Mouse (Mus musculus) cerebral cortex, adult 2 months (tissue): ENCODE results near the gene Lmtk3.

Experiments used
- WGBS: fragments of 180-500 bp; shearing (Covaris S2); methylation state at CpG from one replicate; pipeline ENCODE4 v1.1.7; 2018; 5-methylcytosine and 5-hydroxymethylcytosine counted together

Gene Lmtk3

DNA sequence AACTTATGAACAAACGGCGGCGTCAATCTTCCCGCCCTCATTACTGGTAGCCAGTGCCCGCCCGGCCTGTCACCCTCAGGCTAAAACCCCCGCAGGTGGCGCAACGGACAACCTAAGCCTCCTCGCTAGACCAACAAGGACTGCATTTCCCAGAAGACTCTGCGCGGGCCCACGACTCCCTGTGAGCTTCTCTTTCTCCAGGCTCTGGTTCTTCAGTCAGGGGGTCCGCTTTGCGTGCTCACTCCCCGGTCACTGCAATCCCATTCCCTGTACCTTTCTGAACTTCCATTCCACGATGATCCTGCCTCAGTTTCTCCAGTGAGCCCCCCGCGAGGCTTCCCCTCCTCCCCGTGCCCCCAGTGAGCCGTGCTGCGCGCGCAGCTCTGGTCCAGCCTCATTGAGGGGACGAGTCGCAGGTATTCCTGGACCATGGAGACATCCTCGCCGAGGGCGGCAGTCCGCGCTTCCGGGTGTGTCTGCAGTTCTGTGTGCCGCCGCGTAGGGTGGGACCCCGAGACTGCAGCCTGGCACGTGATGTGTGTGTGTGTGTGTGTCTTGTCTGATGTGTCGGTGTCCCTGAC, at the start of gene Lmtk3:
Gene Lmtk3 (plus strand): TSS at position 228 of the 581 bp plus-strand sequence.
- WGBS = 2% methylated on average over 38 of the region's 38 CpGs

GRCm38 (mm10) chr7:45739162-45739763, 44.3 kb upstream of the Lmtk3 start:
- WGBS = 8% methylated on average over 9 of the region's 9 CpGs

DNA sequence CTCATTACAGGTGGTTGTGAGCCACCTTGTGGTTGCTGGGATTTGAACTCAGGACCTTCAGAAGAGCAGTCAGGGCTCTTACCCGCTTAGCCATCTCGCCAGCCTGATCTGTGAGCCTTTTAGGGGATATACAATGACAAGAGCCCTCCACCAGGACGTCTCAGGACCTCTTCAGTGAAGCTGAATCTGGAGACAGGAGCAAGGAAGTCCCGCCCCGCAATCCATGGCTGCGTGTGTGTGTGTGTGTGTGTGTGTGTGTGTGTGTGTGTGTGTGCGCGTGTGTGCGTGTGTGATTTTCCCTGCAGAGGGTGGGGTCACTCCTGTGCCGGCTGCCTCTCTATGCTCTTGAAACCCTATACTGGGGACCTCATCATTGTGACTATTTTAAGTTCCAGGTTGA, 43.7 kb upstream of the Lmtk3 start:
- 70% methylated on average over 10 of the region's 10 CpGs for WGBS

- WGBS = 61% methylated on average over 12 of the region's 12 CpGs
Measured at GRCm38 (mm10) chr7:45741308-45741707, 42.2 kb upstream of the Lmtk3 start.

DNA sequence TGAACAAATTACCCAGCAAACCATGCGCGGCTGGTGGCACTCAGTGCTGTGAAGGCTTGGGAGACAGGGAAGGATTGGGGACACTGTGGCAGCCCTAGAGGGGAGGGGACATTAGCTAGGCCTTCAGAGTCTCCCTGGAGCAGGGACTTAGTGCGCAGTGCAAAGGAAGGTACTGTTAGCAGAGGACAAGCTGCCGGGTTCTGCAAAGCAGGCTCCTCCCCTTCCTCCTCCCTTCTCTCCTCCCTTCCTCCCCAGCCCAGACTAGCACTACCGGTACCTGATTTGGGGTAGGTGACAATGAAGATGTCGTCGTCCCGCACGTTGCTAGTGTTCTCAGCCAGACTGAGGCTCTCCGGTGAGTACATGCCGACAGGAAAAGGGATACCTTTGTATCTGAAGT, 41.8 kb upstream of the Lmtk3 start:
- WGBS = 40% methylated on average over 11 of the region's 11 CpGs

DNA sequence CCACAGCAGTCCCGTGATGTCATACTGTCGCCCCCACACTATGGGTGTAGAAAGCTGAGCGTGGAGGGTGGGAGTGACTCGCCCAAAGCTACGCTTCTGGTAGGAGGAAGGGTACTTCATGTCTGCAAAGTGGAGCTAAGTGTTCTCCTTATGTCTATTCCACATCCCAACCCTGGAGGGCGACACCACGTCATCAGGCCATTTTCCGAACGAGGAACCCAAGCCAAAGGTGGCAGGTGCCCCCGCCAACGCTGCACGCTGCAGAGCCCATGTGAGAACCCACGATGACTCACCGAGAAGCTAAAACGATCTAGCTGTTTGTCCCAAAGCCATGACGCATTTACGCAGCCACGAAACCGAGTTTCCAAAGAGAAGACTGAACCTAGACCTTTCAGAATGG, 41.2 kb upstream of the Lmtk3 start:
- WGBS = 18% methylated on average over 19 of the region's 19 CpGs

DNA sequence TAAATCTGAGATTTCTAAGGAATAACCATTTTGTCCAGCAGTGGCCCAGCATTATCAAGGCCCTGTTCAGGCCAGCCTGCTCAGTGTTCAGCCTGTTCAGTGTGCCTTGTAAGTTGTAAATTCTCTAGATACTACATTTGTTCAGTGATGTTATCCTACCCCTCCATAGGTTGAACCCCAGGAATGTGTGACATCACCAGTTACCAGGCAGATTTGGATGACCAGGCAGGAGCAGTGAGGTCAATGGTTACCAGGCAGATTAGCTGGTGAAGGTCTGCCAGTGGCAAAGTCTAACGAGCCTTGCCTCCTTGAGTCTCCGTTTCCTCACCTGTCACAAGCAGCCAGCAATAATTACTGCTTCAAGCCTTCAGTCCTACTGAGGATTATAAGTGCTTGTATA, 39.2 kb upstream of the Lmtk3 start:
- 62% methylated on average over 2 of the region's 2 CpGs for WGBS

GRCm38 (mm10) chr7:45746518-45746917, 37.0 kb upstream of the Lmtk3 start:
- WGBS = 66% methylated on average over 6 of the region's 6 CpGs

GRCm38 (mm10) chr7:45747450-45747849, 36.1 kb upstream of the Lmtk3 start:
- WGBS = 88% methylated on average over 5 of the region's 5 CpGs

- WGBS = 68% methylated on average over 7 of the region's 7 CpGs
Measured at GRCm38 (mm10) chr7:45748110-45748509, 35.4 kb upstream of the Lmtk3 start.

- WGBS = 45% methylated on average over 10 of the region's 10 CpGs
Measured at GRCm38 (mm10) chr7:45749401-45749800, 34.1 kb upstream of the Lmtk3 start.

DNA sequence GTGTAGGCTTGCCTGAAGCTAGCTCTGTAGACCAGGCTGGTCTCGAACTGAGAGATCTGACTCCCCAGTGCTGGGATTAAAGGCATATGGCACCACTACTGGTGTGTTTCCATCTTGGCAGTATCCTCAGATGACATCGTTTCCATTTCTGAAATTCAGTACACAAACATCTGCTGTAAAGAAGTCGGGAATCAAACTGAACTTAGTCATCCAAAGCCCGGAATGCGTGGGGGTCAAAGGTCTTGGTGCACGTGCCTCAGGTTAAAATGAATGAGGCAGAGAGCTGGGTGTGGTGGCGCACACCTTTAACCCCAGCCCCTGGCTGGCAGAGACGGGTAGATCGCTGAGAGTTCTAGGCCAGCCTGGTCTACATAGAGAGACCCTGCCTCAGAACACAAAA, 33.4 kb upstream of the Lmtk3 start:
- 64% methylated on average over 9 of the region's 9 CpGs for WGBS

GRCm38 (mm10) chr7:45755703-45756102, 27.8 kb upstream of the Lmtk3 start:
- 68% methylated on average over 6 of the region's 6 CpGs for whole genome bisulfite sequencing

DNA sequence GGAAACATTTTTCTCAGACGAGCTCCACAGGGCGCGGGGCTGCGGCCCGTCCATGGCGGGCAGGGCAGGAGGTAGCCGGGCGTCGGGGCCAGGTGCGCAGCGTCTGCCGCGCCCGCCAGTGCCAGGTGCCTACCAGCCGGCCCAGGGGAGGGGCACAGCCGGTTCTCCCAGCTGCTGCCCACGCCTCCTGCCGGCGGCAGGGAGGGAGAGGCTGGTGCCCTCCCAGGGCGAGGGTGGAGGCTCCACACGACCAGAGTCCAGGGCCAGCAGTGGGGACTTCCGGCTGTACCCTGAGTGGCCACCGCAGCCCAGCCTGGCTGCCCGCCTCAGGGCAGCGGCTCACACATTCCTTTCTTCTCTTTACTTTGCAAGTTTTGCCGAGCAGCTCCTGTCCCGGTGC, 24.1 kb upstream of the Lmtk3 start:
- WGBS = 16% methylated on average over 25 of the region's 27 CpGs

- WGBS = 78% methylated on average over 5 of the region's 5 CpGs
Measured at GRCm38 (mm10) chr7:45760151-45760550, 23.4 kb upstream of the Lmtk3 start.

- WGBS = 66% methylated on average over 8 of the region's 8 CpGs
Measured at GRCm38 (mm10) chr7:45765995-45766394, 17.5 kb upstream of the Lmtk3 start.

GRCm38 (mm10) chr7:45766764-45767163, 16.8 kb upstream of the Lmtk3 start:
- WGBS = 64% methylated on average over 8 of the region's 8 CpGs

DNA sequence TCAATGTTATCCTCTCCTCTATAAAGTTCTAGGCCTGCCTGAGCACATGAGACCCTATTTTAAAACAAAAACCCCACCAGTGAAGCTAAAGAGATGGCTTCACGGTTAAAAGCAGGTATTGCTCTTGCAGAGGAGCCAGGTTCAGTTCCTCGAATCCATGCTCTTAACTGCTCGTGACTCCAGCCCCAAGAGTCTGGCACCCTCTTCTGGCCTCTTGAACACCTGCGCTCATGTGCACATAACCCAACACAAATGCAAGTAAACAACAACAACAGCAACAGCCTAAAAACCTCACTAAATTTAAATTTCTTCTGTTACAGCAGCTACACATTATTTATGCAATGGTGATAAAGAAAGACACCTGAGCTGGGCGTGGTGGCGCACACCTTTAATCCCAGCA, 16.0 kb upstream of the Lmtk3 start:
- WGBS = 97% methylated on average over 6 of the region's 6 CpGs

DNA sequence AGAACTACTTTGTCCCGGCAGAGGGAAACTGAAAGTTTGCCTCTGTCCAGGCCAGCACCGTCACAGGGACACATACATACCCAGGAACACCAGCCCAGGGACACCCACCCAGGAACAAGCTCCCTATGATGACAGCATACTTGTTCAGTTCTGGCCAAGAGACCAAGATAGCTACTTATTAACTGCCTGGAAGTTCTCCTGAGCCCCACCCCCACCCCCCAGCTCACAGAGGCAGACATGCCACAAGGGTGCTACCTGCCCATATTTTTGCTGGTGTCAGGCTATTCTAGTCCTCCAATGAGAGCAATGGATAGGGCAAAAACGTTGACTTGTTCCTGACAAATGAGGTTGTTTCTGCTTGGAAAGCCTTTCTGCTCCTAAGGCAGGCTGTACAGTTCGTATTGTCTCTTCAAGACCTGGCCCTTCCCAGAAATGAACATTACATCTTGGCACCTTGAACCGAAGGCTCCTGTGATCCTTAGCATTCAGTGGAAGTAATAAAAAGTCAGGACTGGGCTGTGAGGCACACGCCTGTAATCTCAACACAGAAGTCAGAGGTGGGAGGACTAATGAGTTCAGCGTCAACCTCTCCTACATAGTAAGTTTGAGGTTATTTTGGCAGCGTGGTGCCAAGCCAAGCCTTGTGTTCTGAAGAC, 13.0 kb upstream of the Lmtk3 start:
- WGBS = 76% methylated on average over 8 of the region's 8 CpGs

DNA sequence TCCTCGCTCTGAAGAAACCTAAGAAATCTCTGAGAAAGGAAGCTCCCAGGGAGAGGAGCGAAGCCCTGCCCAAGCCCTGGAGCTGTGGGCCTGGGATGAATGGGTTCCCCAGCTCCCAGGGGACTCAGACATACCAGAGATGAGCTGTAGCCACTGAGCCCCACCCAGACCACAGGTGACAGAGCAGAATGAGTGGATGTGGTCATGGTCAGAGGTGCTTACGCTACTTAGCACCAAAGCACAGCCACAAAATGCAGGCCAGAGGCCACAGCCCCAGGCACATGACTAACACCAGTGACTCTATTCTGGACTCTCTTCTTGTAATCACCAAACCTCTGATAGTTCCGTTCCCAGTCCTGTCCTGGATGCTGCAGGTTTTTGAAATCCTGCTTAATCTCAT, 12.4 kb upstream of the Lmtk3 start:
- 70% methylated on average over 4 of the region's 4 CpGs for WGBS

DNA sequence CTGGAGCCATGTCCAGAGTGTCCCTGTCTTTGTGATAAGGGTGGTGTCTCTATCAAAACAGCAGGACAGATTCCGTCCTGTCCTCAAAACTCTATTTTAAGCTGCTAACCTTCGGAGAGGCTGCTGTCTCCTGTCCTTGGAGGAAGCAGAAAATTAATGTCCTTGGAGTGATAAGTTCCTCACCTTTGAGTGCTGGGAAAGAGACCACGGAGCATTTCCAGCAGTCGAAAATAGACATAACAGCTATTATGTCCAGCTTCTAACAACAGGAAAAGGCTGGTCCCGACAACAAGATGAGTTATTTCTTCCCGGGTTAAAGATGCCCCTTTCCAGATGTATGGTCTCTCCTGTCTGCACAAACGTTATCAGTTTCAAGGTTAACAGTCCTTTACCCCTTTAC, 8.3 kb upstream of the Lmtk3 start:
- WGBS = 81% methylated on average over 7 of the region's 7 CpGs

DNA sequence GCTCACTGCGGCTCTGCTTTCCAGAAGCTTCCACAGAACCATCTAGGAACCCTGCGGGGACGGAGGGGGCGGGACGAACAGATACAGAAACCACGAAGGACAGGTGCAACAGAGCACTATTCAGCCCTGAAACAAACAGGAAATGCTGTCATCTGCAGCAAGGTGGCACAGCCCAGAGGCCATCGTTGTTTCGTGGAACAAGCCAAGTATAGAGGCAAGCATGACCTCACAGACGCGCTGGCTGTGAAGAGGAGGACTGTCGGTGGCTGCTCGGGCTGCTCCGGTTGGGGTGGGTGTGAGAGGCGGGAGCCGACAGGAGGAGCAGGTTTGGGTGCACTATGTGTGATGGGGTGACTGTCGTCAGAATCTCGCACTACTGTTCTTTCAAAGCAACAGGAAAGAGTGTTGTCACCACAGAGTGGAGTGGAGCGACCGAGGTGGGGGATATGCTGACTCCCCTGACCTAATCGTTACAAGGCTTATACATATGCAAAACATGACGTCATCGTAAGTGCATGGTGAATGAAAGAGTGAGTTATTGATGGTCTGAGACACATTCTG, 4.4 kb upstream of the Lmtk3 start:
- 15% methylated on average over 22 of the region's 22 CpGs for WGBS

- WGBS = 52% methylated on average over 4 of the region's 4 CpGs
Measured at GRCm38 (mm10) chr7:45782271-45782670, 1.3 kb upstream of the Lmtk3 start.
